Mouse (Mus musculus): ENCODE data around the gene Arhgef28.

Arhgef28 gene

DNA sequence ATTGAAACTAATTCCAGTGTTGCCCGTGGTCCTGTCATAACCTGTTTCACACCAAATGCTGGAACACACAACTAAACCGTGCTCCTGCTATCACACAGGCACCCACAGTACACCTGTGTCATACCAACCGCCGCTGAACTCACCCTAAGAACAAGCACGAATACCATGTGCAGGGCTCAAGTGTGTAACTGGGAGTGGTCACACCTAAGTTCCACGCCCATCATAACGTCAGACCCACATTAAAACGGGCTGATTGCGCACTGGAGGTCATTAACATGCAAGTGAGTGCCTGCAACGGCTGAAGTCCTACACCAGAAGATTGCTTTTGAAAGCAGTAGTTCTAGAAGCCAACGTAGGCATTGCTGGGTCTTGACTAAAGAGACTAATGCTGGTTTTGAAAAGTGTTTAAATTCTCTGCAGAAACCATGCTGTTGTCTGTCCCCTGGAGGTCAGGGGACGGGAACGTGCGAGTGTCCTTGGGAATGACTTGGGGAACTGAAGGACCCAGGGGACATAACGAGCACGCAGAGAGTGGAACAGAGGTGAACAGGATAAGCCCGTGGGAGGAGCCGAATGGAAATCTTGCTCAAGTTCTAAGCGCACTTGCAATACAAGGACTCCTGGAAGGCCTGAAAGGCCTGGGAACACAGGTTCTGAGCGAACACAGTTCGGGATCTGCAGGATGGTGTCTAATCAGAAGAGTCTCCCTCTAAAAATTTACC lies 22.9 kb downstream of the Arhgef28 start:
- DNase-seq, result no peak

- no peak for DNase-seq
Observed at GRCm38 (mm10) chr13:98182330-98182729, 23.9 kb downstream of the Arhgef28 start.

DNA sequence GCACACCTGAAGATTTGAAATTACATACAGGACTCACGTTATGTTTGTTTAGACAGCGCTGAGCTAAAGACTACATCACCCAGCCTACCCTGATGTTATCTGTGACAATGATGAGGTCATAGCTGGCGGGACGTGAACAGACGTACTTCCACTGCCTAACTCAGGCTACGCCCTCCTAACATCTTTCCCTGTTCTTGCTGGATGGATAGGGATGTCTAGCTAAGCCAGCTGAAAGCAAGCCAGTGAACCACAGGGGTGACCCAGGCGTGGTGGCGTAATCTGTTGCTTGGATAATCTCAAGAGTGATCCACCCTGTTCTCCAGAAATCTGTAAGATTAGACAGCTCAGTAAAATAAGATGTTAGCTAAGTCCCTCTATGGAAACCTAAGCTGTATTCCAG lies 25.6 kb downstream of the Arhgef28 start:
- DNase-seq, result no peak

- DNase-seq, result no peak
Observed at GRCm38 (mm10) chr13:98175323-98176007, 30.8 kb downstream of the Arhgef28 start.

DNA sequence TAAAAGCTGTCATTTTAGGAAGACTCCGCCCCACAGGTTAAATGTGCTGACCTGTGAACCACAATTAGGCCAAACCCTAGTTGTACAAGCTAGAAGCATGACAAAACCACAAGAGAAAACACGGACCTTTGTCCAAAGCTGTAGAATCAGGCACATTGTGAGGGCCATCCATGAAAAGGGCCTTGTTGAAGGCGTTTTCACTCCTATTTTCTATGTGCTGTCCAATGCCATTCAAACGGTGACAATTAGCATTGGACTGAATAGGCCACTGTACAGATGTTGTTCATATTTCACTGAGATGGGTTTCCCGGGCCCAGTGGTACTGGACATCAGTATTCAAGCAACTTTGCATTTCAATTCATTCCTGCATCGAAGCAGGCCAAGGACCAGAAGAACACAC lies 33.2 kb downstream of the Arhgef28 start:
- no peak for DNase-seq

DNA sequence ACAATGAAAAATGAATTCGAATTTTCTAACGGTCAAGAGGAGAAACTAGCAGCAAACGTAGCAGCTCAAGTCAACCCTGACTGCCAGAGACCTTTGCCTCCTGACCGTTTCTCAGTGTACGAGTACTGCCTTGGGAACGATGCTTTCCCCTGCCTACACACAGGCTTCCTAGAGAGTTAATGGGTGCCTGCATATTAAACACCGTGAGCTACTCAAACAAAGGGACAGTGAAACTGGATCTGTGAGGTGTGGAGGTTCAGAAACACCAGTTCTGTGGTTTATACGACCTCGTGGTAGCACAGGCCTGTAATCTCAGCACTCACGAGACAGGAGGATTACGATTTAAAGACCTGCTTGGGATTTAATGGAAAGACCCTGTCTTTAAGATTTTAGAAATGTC lies 33.9 kb downstream of the Arhgef28 start:
- DNase-seq, result no peak

DNA sequence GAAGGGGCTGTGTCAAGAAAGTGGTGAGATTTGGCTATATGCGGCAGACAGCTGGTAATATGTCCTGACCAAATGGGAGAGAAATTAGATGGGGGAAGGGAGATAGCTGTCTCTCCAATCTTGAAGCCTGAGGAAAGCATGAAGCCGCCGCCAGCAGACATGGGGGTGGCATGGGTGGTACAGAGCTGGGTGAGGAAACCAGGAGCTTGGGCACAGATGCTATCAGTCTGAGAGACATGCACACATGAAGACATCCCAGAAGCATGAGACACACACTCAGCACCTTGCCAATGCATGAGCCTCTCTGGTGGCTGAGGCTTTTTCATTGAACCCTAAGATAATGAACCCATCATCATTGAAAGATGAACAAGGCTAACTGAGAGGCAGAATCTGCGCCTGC lies 34.5 kb downstream of the Arhgef28 start:
- DNase-seq, result no peak

- no peak for DNase-seq
Observed at GRCm38 (mm10) chr13:98171257-98171656, 35.0 kb downstream of the Arhgef28 start.

- no peak for DNase-seq
Observed at GRCm38 (mm10) chr13:98164878-98165277, 41.4 kb downstream of the Arhgef28 start.

DNA sequence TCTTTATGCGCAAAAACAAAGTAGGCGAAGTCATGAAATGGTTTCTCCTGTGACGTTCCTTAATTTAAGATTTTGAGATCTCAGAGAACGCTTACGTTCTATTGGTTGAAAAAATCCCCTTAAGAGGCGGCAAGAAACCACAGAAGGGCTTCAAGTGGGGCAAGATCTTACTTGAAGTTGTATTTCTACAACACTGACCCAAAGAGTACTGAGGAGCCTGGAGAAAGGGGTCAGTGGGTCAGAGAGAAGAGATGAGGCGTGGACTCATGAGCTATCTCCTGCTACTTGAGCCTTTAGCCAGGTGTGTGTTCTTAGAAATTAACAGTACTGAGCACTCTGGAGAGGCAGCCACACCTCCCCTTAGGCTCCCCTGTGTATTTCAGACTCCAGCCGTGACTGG lies 44.7 kb downstream of the Arhgef28 start:
- no peak for DNase-seq

DNA sequence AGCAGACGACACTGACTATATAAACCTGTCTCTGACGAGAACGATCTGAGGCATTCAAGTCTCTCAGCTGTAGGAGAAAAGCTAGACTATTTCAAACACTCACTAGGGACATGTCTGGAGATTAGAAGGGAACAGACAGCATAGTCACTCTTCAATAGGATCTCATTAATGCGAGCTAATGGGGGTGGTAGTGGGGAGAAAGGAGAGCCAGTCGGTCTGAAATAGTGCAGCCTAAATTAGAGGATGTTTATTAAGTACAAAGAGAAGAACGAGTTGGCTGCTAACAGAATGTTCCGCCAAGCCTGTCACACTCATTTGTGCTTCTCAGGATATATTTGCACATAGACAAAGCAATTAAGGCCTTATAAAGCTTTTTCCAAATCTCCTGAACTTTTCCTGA lies 49.6 kb downstream of the Arhgef28 start:
- DNase-seq, result no peak

DNA sequence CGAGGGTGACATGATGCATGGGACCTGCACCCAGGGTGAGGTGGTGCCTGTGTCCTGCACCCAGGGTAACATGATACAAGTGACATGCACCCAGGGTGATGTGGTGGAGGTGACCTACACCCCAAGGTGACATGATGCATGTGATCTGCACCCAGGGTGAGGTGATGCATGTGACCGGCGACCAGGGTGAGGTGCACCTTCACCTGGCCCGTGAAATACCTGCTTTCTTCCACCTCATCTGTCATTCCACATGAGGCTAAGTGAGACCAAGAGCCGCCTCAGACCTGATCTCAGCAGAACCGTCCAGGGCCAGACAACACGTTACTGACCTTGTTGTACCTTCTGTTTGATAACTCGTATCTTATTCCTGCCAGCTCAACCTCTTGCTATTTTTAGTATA lies 53.5 kb downstream of the Arhgef28 start:
- no peak for DNase-seq

DNA sequence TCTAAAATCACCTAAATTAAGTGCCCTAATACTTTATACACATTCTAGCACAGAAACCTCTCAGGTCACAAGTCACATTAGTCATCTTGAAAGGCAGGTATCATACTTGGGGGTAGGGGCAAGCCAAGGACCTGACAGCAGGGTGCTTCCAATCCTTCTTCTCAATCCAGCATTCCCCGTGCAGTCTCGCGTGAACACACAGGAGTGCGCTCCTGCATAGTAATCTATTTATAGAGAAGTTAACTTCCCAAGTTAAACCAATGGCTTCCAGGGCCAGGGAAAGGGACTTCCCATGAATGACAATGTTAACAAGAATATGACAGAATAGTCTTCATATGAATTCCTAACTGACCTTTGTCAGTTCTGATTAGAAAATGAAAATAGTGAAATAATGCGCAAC lies 58.7 kb downstream of the Arhgef28 start:
- no peak for DNase-seq

DNA sequence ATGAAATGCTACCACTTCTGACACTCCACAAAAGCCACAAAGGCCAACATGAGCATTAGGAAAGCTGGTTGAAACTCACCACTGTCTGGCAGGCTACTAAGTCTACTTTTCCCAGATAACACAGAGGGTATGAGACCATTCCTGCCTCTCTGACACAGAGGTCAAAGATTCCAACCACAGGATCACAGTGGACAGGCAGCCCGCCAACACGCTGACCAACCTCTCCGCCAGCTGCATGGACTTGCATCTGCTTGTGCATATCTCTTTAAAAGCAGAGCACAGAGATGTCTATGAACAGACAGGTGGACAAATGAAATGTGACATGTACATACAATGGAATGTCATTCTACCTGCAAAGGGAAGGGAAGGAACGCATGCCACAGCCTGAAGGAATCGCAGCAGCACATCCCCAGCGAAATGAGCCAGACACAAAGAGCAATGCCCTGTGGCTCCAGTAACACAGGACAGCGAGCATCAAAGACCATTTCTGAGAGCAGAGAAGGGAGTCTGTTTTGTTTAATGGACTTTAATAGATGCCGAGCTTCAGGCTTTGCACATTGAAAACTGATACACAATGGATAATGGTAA lies 59.6 kb downstream of the Arhgef28 start:
- no peak for DNase-seq

GRCm38 (mm10) chr13:98145310-98145709 lies 60.9 kb downstream of the Arhgef28 start:
- no peak for DNase-seq

- DNase-seq, result no peak
Observed at GRCm38 (mm10) chr13:98143000-98143399, 63.2 kb downstream of the Arhgef28 start.

DNA sequence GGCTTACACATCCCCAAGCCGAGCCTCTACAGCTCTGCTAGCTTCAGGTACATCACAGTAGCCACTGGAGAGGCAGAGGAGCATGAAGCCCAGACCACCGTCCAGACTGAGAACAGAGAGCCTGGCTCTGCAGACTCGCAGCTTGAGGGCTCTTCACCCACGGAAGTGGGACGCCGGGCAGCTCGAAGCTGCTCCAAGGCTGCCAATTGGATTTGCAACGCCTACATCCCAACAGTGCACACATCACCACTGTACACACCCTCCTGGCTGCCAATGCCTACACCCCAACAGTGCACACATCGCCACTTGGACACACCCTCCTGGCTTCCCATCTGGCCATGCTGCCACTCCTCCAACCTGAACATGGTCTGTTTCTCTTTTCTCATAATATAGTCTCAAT lies 65.6 kb downstream of the Arhgef28 start:
- no peak for DNase-seq

DNA sequence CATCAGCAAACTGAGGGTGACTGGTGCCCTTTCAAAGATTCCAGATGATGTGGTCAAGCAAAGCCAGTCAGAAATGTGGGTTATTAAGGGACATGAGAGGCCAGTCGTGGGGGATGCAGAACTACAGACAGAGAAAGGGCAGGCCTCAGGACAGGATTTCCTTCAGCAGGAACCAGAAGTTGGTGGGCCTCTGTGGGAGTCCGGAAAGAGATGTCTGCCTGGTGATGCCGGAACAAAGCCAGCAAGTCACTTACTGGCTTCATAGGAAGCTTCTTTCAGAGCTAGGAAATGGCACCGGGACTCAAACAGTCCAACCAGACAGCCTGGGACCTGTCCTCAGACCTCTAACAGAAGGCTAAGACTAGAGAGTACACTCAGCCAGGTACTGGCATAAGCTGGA lies 67.5 kb downstream of the Arhgef28 start:
- DNase-seq, result no peak

DNA sequence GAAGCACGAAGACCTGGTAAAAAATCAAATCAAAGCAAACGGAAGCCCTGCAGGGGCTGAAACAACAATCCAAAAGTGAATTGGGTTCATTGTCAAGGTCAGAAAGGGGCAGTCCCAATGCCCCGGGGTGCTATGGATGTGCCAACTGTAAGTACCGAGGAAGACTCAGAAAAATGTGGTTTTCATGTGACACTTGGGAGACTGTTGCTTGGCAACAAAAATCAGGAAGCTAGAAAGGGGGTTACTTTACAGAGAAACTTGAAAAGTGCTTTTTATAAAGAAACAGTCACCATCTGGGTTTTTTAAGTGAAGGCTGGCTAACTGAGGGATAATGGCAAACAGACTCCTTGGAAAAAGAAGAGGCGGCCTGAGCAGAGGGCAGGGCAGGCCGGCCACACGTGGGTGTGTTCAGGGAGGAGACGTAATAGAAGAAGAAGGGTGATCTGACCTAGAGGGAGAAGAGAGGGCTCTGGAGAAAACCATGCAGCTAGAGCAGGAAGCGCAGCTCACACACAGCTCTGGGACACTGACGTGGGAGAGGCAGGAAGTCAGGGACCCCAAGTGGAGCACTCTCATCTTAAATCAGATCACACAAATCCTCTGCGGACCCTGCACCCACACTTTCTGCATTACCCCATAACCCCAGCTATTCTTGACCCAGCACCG lies 70.2 kb downstream of the Arhgef28 start:
- DNase-seq, result no peak

DNA sequence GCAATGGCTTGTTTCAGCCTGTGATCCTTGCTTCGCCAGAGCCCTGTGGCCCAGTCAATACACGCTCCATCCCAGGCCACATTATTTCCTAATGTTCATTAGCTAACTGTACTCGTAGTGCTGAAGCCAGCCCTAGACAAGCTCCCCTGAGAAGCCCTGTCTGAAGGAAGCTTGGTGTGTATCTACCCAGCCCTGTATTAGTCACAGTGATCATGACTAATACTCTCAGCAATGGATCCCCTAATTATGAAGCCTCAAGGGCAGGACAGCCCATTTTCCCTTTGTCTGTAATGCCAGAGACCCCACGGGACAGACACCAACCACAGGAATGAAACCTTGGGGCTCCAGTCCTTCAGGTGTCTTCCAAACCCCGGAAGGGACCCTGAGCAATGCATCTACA lies 73.3 kb downstream of the Arhgef28 start:
- no peak for DNase-seq

- no peak for DNase-seq
Observed at GRCm38 (mm10) chr13:98132264-98132663, 74.0 kb downstream of the Arhgef28 start.

- DNase-seq, result no peak
Observed at GRCm38 (mm10) chr13:98125666-98126065, 80.6 kb downstream of the Arhgef28 start.

DNA sequence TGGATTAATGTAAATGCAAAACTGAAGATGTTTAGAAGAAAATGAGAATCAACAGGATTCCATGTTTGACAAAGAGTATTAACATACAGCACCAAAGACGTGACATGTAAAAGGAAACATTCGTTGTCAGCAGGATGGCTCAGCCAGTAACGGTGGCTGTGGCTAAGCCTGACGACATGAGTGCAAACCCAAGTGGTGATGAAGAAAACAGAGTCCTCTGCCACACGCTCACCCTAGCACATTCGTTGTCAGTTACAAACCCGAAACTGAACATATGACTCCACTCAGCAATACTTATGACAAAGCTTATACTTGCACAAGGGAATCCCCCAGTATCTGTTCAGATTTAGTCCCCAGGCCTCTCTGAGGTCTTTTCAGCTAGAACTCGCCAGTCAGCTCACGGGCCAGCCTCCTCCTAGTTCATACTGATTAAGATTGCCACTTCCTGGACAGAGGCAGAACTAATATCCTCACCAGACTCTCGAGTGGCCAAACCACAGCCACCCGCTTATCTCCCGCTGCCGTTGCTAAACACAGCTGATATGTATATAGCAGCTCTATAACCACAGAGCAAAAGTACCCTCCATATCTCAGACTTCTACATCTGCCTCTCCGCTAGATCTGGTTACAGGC lies 82.0 kb downstream of the Arhgef28 start:
- no peak for DNase-seq
